Mouse (Mus musculus) cerebellum, adult 2 months (tissue): Measurements from ENCODE around the gene Hal.

ENCODE experiments used
- CTCF ChIP-seq: fragments of 200-500 bp; IDR thresholded peaks from 2 replicates; pipeline ENCODE4 v1.5.1; 2011; ENCODE audit warnings: low read depth, mild to moderate bottlenecking, control low read depth, low read length, moderate library complexity, borderline replicate concordance; ENCODE audit not compliant: insufficient read depth
- POLR2A ChIP-seq: fragments of 200-500 bp; IDR thresholded peaks from 2 replicates; pipeline ENCODE4 v1.6.1; 2011; ENCODE audit warnings: low read length, control low read depth, borderline replicate concordance; ENCODE audit not compliant: insufficient read depth

- TF ChIP-seq CTCF (no peak), POLR2A (no peak)
These were observed 27.4 kb downstream of the Hal start for GRCm38 (mm10) chr10:93515927-93516326.
